Mouse (Mus musculus): ENCODE measurements around the gene C130050O18Rik.

The C130050O18Rik gene

GRCm38 (mm10) chr5:139404801-139405401 lies at the start of gene C130050O18Rik:
TSS of gene C130050O18Rik (plus strand) at chr5:139405280.
- DNase-seq, result no peak

GRCm38 (mm10) chr5:139358653-139359052 lies 46.4 kb upstream of the C130050O18Rik start:
- DNase-seq, result peak; percentile 56

GRCm38 (mm10) chr5:139359244-139359643 lies 45.8 kb upstream of the C130050O18Rik start:
- no peak for DNase-seq

- no peak for DNase-seq
Measured at GRCm38 (mm10) chr5:139363858-139364257, 41.2 kb upstream of the C130050O18Rik start.

GRCm38 (mm10) chr5:139364260-139364910 lies 40.7 kb upstream of the C130050O18Rik start:
- DNase-seq, result peak; percentile 97

- peak; percentile 55 for DNase-seq
Measured at GRCm38 (mm10) chr5:139364911-139365571, 40.0 kb upstream of the C130050O18Rik start.

GRCm38 (mm10) chr5:139365827-139366226 lies 39.3 kb upstream of the C130050O18Rik start:
- DNase-seq, result no peak

- no peak for DNase-seq
Measured at GRCm38 (mm10) chr5:139366484-139366883, 38.6 kb upstream of the C130050O18Rik start.

GRCm38 (mm10) chr5:139367884-139368458 lies 37.1 kb upstream of the C130050O18Rik start:
- no peak for DNase-seq

- no peak for DNase-seq
Measured at GRCm38 (mm10) chr5:139368638-139369320, 36.3 kb upstream of the C130050O18Rik start.

GRCm38 (mm10) chr5:139370336-139370735 lies 34.7 kb upstream of the C130050O18Rik start:
- no peak for DNase-seq

- DNase-seq, result no peak
Measured at GRCm38 (mm10) chr5:139371118-139371517, 34.0 kb upstream of the C130050O18Rik start.

GRCm38 (mm10) chr5:139371631-139372401 lies 33.3 kb upstream of the C130050O18Rik start:
- peak; percentile 93 for DNase-seq

GRCm38 (mm10) chr5:139373126-139373525 lies 32.0 kb upstream of the C130050O18Rik start:
- DNase-seq, result no peak

GRCm38 (mm10) chr5:139373889-139374444 lies 31.1 kb upstream of the C130050O18Rik start:
- DNase-seq, result no peak

- no peak for DNase-seq
Measured at GRCm38 (mm10) chr5:139374841-139375240, 30.2 kb upstream of the C130050O18Rik start.

- DNase-seq, result peak; percentile 85
Measured at GRCm38 (mm10) chr5:139377468-139378270, 27.4 kb upstream of the C130050O18Rik start, which contains the start of gene Gpr146. TSS of gene Gpr146 (plus strand) at chr5:139377697.

- DNase-seq, result no peak
Measured at GRCm38 (mm10) chr5:139378271-139378556, 26.9 kb upstream of the C130050O18Rik start.

GRCm38 (mm10) chr5:139378986-139379629 lies 26.0 kb upstream of the C130050O18Rik start:
- peak; percentile 91 for DNase-seq

GRCm38 (mm10) chr5:139379771-139380384 lies 25.2 kb upstream of the C130050O18Rik start:
- DNase-seq, result no peak

Data from lung, postnatal 14 days (tissue).